Mouse (Mus musculus): Measurements from ENCODE around the gene Med29.

- TF ChIP-seq CTCF (IDR thresholded peaks at IDR 0.05; ENCODE audit: low read depth, low read length) = no peak
- no peak for TF ChIP-seq GATA1 (IDR thresholded peaks at IDR 0.05; ENCODE audit: borderline replicate concordance, low read length)
- TF ChIP-seq TAL1 (conservative IDR thresholded peaks at IDR 0.05; ENCODE audit: low read depth, low read length) = no peak
- TF ChIP-seq POLR2AphosphoS5 (IDR thresholded peaks at IDR 0.05; ENCODE audit: insufficient replicate concordance, low read depth, low read length) = no peak
- no peak for TF ChIP-seq GATA2 (IDR thresholded peaks at IDR 0.05; ENCODE audit: borderline replicate concordance, low read depth, low read length)
These were observed 35.2 kb upstream of the Med29 start for GRCm38 (mm10) chr7:28427738-28428137.

All from G1E (cell line).